Mouse (Mus musculus) E14TG2a.4 (cell line): ENCODE measurements around the gene Dapk1.

Experiments used
- CTCF ChIP-seq: conservative IDR thresholded peaks from 2 replicates; pipeline ENCODE4 v1.5.1; 2014; ENCODE audit warnings: low read length
- NANOG ChIP-seq: IDR thresholded peaks from 2 replicates; pipeline ENCODE4 v1.6.1; 2014; ENCODE audit warnings: borderline replicate concordance, low read length, mixed read lengths

GRCm38 (mm10) chr13:60614154-60614553, 12.4 kb downstream of the Dapk1 start:
- TF ChIP-seq CTCF = no peak
- no peak for TF ChIP-seq NANOG
